Mouse (Mus musculus): ENCODE data around the gene Atad1.

DNA sequence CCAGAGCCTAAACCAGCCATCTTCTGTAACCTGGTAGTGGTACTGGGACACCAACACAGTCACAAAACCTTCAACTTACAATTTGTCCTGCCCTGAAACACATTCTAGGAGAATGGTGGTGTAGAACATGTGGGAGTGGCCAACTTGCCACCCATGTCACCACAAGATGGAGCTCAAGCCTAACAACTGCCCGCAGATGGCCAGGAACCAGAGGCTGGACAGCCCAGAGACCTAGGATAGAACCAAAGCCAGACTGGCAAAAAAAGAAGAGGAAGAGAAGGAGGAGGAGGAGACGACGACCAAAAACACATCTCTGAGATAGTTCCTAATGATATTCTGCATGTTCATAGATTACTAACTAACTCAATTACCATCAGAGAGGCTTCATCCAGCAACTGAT lies 24.4 kb downstream of the Atad1 start:
- TF ChIP-seq CTCF (IDR thresholded peaks at IDR 0.05), result peak; percentile 92
- TF ChIP-seq EP300 (IDR thresholded peaks at IDR 0.05), result no peak

Measured in lung, postnatal 0 days (tissue).